Mouse (Mus musculus): Measurements from ENCODE around the gene Acta2. TPM values are rescaled to one million over a fixed set of nuclear protein-coding genes. Genes with fewer than 3 reads are reported as not detected.
"Not testable (repeated sequence)": the region's sequence is repeated elsewhere in the genome, so short reads cannot be mapped to it uniquely, and the experiment has no call there.

The Acta2 gene
- polyA plus RNA-seq, 1 experiment from 2014 or later = 2.7 TPM

GRCm38 (mm10) chr19:34216956-34217355, 38.4 kb downstream of the Acta2 start:
- no peak overlapping the region for H3K27ac ChIP-seq (ENCODE audit: low read depth, low read length)
- no peak overlapping the region for H3K4me2 ChIP-seq (ENCODE audit: low read depth, low read length)
- no peak overlapping the region for H3K9ac ChIP-seq (replicated peaks; ENCODE audit: low read depth, low read length)
- no peaks in the 10 kb centered on the region for H3K9me3 ChIP-seq (ENCODE audit: control insufficient read depth, low read length)
- ATAC-seq (ENCODE audit: low read depth) = peak; percentile 51; the same call in 1 of the 2 replicates
- H3K4me1 ChIP-seq (ENCODE audit: control insufficient read depth, insufficient read depth, low read length) = no peaks in the 10 kb centered on the region
- no peaks in the 10 kb centered on the region for H3K36me3 ChIP-seq (ENCODE audit: control insufficient read depth, insufficient read depth, low read length)
- H3K4me3 ChIP-seq (ENCODE audit: low read depth, low read length) = no peak overlapping the region
- H3K27me3 ChIP-seq (ENCODE audit: control insufficient read depth, insufficient read depth, low read length) = no peaks in the 10 kb centered on the region
- 65% methylated on average over 5 of the region's 5 CpGs for WGBS

GRCm38 (mm10) chr19:34214136-34214535, 41.3 kb downstream of the Acta2 start:
- H3K36me3 ChIP-seq (ENCODE audit: control insufficient read depth, insufficient read depth, low read length) = no peaks in the 10 kb centered on the region
- no peak for ATAC-seq (ENCODE audit: low read depth)
- no peak overlapping the region for H3K9ac ChIP-seq (replicated peaks; ENCODE audit: low read depth, low read length)
- no peak overlapping the region for H3K27ac ChIP-seq (ENCODE audit: low read depth, low read length)
- 75% methylated on average over 4 of the region's 4 CpGs for WGBS
- no peak overlapping the region for H3K4me2 ChIP-seq (ENCODE audit: low read depth, low read length)
- H3K4me1 ChIP-seq (ENCODE audit: control insufficient read depth, insufficient read depth, low read length) = no peaks in the 10 kb centered on the region
- H3K9me3 ChIP-seq (ENCODE audit: control insufficient read depth, low read length) = no peaks in the 10 kb centered on the region
- no peak overlapping the region for H3K4me3 ChIP-seq (ENCODE audit: low read depth, low read length)
- H3K27me3 ChIP-seq (ENCODE audit: control insufficient read depth, insufficient read depth, low read length) = no peaks in the 10 kb centered on the region

DNA sequence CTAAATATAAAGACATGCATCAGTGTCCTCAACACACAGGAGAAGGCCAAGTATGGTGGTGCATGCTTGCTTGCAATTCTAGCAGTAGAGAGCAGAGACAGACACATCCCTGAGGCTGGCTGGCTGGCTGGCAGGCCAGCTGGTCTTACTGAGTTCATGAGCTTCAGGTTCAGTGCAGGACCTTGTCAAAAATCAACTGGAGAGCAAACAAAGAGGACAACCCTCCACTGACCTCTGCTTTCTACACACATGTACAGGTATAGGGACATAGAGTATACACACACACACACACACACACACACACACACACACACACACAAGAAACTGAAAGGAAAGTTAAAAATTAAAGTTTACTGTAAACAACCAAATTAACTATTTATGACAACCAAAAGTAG, 42.1 kb downstream of the Acta2 start:
- no peaks in the 10 kb centered on the region for H3K4me1 ChIP-seq (ENCODE audit: control insufficient read depth, insufficient read depth, low read length)
- no peak overlapping the region for H3K9ac ChIP-seq (replicated peaks; ENCODE audit: low read depth, low read length)
- H3K27me3 ChIP-seq (ENCODE audit: control insufficient read depth, insufficient read depth, low read length) = no peaks in the 10 kb centered on the region
- no peak overlapping the region for H3K4me3 ChIP-seq (ENCODE audit: low read depth, low read length)
- no peaks in the 10 kb centered on the region for H3K36me3 ChIP-seq (ENCODE audit: control insufficient read depth, insufficient read depth, low read length)
- no peak overlapping the region for H3K4me2 ChIP-seq (ENCODE audit: low read depth, low read length)
- no peak for ATAC-seq (ENCODE audit: low read depth)
- H3K9me3 ChIP-seq (ENCODE audit: control insufficient read depth, low read length) = no peaks in the 10 kb centered on the region
- no peak overlapping the region for H3K27ac ChIP-seq (ENCODE audit: low read depth, low read length)

- no peak overlapping the region for H3K4me3 ChIP-seq (ENCODE audit: low read depth, low read length)
- no peaks in the 10 kb centered on the region for H3K4me1 ChIP-seq (ENCODE audit: control insufficient read depth, insufficient read depth, low read length)
- 94% methylated on average over 12 of the region's 12 CpGs for WGBS
- no peak overlapping the region for H3K9ac ChIP-seq (replicated peaks; ENCODE audit: low read depth, low read length)
- no peaks in the 10 kb centered on the region for H3K27me3 ChIP-seq (ENCODE audit: control insufficient read depth, insufficient read depth, low read length)
- H3K9me3 ChIP-seq (ENCODE audit: control insufficient read depth, low read length) = no peaks in the 10 kb centered on the region
- no peak overlapping the region for H3K4me2 ChIP-seq (ENCODE audit: low read depth, low read length)
- no peak for ATAC-seq (ENCODE audit: low read depth)
- H3K27ac ChIP-seq (ENCODE audit: low read depth, low read length) = no peak overlapping the region
- H3K36me3 ChIP-seq (ENCODE audit: control insufficient read depth, insufficient read depth, low read length) = no peaks in the 10 kb centered on the region
Observed at GRCm38 (mm10) chr19:34212489-34213250, 42.7 kb downstream of the Acta2 start.

GRCm38 (mm10) chr19:34210841-34211240, 44.5 kb downstream of the Acta2 start:
- no peak overlapping the region for H3K4me3 ChIP-seq (ENCODE audit: low read depth, low read length)
- H3K9me3 ChIP-seq (ENCODE audit: control insufficient read depth, low read length) = no peaks in the 10 kb centered on the region
- H3K4me2 ChIP-seq (ENCODE audit: low read depth, low read length) = no peak overlapping the region
- no peaks in the 10 kb centered on the region for H3K27me3 ChIP-seq (ENCODE audit: control insufficient read depth, insufficient read depth, low read length)
- no peaks in the 10 kb centered on the region for H3K4me1 ChIP-seq (ENCODE audit: control insufficient read depth, insufficient read depth, low read length)
- no peak overlapping the region for H3K9ac ChIP-seq (replicated peaks; ENCODE audit: low read depth, low read length)
- WGBS = 71% methylated on average over 2 of the region's 2 CpGs
- no peak overlapping the region for H3K27ac ChIP-seq (ENCODE audit: low read depth, low read length)
- no peaks in the 10 kb centered on the region for H3K36me3 ChIP-seq (ENCODE audit: control insufficient read depth, insufficient read depth, low read length)
- ATAC-seq (ENCODE audit: low read depth) = no peak

DNA sequence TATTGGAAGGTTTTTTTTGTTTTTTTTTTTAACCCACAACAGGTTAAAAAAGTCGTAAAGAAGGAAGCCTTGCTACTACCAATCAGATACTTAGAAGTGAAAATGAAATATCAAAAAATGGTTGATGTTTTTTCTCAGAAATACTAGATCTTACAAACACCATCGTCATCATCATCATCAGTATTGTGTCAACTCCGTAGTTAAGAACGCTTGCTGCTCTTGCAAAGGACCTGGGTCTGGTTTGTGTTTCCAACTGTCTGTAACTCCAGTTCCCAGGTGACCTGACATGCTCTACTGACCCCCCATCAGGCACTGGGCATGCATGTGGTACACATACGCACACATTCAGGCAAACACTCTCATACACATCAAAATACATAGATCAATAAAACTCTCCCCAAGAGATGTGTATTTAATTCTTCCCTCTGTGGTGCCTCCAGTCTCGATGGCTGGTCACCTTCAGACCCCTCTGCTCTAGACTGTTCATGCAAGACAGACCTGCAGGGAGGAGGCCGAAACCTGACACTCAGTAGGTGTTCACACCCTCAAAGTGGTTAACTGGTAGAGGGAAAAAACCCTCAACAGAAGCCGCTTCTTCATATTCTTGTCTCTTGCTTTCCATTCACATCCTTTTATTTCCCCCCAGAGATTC, 45.3 kb downstream of the Acta2 start:
- ATAC-seq (ENCODE audit: low read depth) = no peak
- H3K4me2 ChIP-seq (ENCODE audit: low read depth, low read length) = no peak overlapping the region

DNA sequence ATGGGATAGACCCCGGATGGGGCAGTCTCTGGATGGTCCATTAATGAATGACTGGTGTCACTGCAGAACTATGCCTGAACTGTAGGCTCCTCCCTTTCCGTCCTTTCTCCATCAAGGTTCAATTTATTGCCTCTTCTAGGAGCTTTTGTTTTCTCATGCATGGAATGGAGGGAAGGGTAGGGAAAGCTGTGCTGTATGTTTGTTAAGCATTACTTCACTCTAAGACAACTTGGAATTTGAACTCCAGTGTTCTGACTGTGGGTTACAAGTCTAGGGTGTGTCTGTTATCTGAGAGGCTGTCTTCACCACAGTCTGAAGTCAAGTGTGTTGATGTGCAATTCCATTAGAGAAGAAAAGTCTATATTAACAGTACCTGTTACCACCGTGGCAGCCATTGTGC, 46.4 kb downstream of the Acta2 start:
- no peaks in the 10 kb centered on the region for H3K9me3 ChIP-seq (ENCODE audit: control insufficient read depth, low read length)
- H3K9ac ChIP-seq (replicated peaks; ENCODE audit: low read depth, low read length) = no peak overlapping the region
- 72% methylated on average over 3 of the region's 3 CpGs for WGBS
- H3K4me3 ChIP-seq (ENCODE audit: low read depth, low read length) = no peak overlapping the region
- H3K36me3 ChIP-seq (ENCODE audit: control insufficient read depth, insufficient read depth, low read length) = no peaks in the 10 kb centered on the region
- no peak overlapping the region for H3K27ac ChIP-seq (ENCODE audit: low read depth, low read length)
- no peaks in the 10 kb centered on the region for H3K4me1 ChIP-seq (ENCODE audit: control insufficient read depth, insufficient read depth, low read length)
- H3K4me2 ChIP-seq (ENCODE audit: low read depth, low read length) = no peak overlapping the region
- no peak for ATAC-seq (ENCODE audit: low read depth)
- no peaks in the 10 kb centered on the region for H3K27me3 ChIP-seq (ENCODE audit: control insufficient read depth, insufficient read depth, low read length)

More for the DNA sequence above, 45.3 kb downstream of the Acta2 start:
- H3K9me3 ChIP-seq (ENCODE audit: control insufficient read depth, low read length) = no peaks in the 10 kb centered on the region
- H3K27ac ChIP-seq (ENCODE audit: low read depth, low read length) = no peak overlapping the region
- H3K9ac ChIP-seq (replicated peaks; ENCODE audit: low read depth, low read length) = no peak overlapping the region
- no peaks in the 10 kb centered on the region for H3K4me1 ChIP-seq (ENCODE audit: control insufficient read depth, insufficient read depth, low read length)
- H3K36me3 ChIP-seq (ENCODE audit: control insufficient read depth, insufficient read depth, low read length) = no peaks in the 10 kb centered on the region
- no peak overlapping the region for H3K4me3 ChIP-seq (ENCODE audit: low read depth, low read length)
- whole genome bisulfite sequencing = 87% methylated on average over 8 of the region's 8 CpGs
- H3K27me3 ChIP-seq (ENCODE audit: control insufficient read depth, insufficient read depth, low read length) = no peaks in the 10 kb centered on the region

GRCm38 (mm10) chr19:34206760-34207440, 48.5 kb downstream of the Acta2 start:
- Histone ChIP-seq H3K27ac (ENCODE audit: low read depth, low read length) (no peak overlapping the region), H3K4me1 (ENCODE audit: control insufficient read depth, insufficient read depth, low read length) (no peaks in the 10 kb centered on the region), H3K4me2 (ENCODE audit: low read depth, low read length) (no peak overlapping the region), H3K9me3 (ENCODE audit: control insufficient read depth, low read length) (no peaks in the 10 kb centered on the region), H3K9ac (replicated peaks; ENCODE audit: low read depth, low read length) (no peak overlapping the region), H3K27me3 (ENCODE audit: control insufficient read depth, insufficient read depth, low read length) (no peaks in the 10 kb centered on the region), H3K4me3 (ENCODE audit: low read depth, low read length) (no peak overlapping the region), H3K36me3 (ENCODE audit: control insufficient read depth, insufficient read depth, low read length) (no peaks in the 10 kb centered on the region)
- 87% methylated on average over 8 of the region's 8 CpGs for WGBS
- ATAC-seq (ENCODE audit: low read depth) = no peak

DNA sequence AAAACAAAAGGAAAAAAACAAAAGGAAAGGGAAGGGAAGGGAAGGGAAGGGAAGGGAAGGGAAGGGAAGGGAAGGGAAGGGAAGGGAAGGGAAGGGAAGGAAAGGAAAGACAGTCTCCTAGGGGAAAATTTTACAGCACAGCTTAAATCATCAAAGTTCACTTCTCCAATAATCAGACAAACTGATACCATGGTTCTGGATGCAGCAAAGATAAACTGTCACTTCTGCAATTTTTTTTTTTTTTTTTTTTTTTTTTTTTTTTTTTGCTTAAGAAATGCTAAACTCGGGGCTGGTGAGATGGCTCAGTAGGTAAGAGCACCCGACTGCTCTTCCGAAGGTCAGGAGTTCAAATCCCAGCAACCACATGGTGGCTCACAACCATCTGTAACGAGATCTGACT, 49.3 kb downstream of the Acta2 start:
- H3K27ac ChIP-seq (ENCODE audit: low read depth, low read length); ATAC-seq (ENCODE audit: low read depth); H3K36me3 ChIP-seq (ENCODE audit: control insufficient read depth, insufficient read depth, low read length); H3K9ac ChIP-seq (replicated peaks; ENCODE audit: low read depth, low read length); H3K9me3 ChIP-seq (ENCODE audit: control insufficient read depth, low read length); H3K4me3 ChIP-seq (ENCODE audit: low read depth, low read length); H3K4me2 ChIP-seq (ENCODE audit: low read depth, low read length); H3K27me3 ChIP-seq (ENCODE audit: control insufficient read depth, insufficient read depth, low read length); H3K4me1 ChIP-seq (ENCODE audit: control insufficient read depth, insufficient read depth, low read length): not testable (repeated sequence)
- WGBS = 70% methylated on average over 4 of the region's 4 CpGs

All from neural tube, embryonic 14.5 days (tissue).